Mouse (Mus musculus): ENCODE data around the gene Ezr.

The Ezr gene

GRCm38 (mm10) chr17:6782611-6783005, at the start of gene Ezr:
Ezr (minus strand) TSS chr17:6782784.
- in situ Hi-C loops (cut with MboI), result no loop called here

DNA sequence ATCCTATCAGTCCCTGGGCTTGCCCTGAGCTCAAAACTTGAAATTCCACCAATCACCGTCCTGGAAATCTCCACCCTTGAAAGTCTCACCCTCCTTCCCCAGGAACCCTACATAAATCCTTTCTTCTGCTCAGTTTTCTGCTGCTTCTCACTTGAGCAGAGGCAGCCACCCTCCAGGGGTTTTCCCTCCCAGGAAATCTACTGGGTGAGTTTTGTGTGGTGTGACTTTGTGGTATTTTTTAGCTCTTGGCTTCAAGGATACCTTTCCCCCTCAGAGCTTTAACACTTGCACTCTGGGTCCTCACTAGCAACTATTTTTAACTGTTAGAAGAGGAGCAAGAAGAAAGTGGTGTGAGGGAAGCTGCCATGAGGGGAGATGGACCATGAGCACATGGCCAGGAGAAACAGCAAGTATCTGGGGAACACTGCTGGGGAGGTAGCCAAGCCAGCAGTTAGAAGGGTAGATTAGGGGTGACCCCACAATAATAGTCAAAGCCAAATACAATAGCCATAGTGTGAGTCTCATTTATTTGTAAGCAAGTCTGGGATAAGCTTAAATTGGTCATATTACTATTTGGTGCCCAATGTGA, 47.5 kb upstream of the Ezr start:
- in situ Hi-C loops (cut with MboI), result no loop called here

GRCm38 (mm10) chr17:6828531-6829150, 46.1 kb upstream of the Ezr start:
- in situ Hi-C loops (cut with MboI), result loop anchor here (5.0 kb wide), 1 partner anchor 51 kb away; no protein-coding TSS in a partner anchor

DNA sequence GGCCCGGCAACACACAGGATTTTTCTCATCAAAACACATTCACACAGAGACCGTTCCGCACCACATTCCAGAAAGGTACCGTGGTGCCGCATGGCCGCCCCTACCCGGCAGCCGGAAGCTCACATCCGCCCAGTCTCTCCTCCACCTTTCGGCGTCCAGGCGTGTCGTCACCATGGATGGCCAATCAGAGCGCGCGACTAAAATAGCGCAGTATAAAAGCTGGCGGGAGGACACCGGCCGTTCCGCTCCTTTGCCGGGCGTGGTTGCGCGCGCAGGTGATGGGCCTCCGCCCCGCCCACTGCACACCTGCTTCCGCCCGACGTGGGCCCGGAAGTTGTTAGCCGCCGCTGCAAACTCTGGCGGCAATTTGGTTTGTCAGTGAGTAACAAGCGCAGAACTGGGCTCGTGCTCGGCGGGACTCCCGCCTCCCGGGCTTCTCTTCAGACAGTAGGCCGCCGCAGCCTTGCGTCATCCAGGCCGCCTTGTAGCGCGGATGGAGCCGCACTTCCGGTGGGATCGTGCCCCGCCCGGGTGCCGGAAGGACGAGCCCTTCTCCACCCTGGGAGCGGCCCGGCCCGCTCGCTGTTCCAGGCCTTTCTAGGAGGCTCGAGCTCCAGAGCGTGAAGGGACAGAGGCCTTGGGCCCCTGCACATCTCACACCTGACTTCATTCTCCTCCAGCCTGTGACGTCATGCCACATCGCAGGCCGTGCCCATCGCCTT, 45.3 kb upstream of the Ezr start:
- in situ Hi-C loops (cut with MboI), result loop anchor here (5.0 kb wide), 1 partner anchor 51 kb away; no protein-coding TSS in a partner anchor

DNA sequence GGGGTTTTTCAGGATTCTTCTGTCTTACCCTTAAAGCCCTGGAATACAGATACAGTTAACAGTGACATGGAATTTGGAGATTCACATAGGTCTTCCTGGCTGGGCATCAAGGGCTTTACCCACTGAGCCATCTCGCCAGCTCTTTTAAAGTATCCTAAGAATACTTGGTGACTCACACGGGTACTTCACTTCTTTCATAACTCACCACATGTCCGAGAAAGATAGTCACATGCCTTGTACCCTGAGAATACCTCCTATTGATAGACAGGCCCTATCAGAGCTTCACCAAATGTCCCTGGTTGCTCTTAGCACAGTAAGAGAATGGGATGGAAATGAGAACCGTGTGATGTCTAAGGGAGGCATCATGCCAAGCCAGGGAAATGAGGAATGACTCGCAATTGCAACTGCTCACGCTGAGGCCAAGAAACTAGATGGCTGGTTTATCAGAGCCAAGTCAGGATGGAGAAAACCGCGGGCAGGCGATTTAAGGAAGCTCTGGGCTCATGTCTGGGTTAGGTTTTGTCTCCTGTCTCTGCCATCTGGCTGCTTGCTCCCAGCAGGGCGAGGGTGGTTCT, 44.7 kb upstream of the Ezr start:
- in situ Hi-C loops (cut with MboI), result loop anchor here (5.0 kb wide), 1 partner anchor 50 kb away; no protein-coding TSS in a partner anchor

- in situ Hi-C loops (cut with MboI), result loop anchor here (25.0 kb wide), 1 partner anchor 1004 kb away; no protein-coding TSS in a partner anchor
Observed at GRCm38 (mm10) chr17:6816796-6817195, 34.2 kb upstream of the Ezr start.

GRCm38 (mm10) chr17:6816151-6816550, 33.6 kb upstream of the Ezr start:
- in situ Hi-C loops (cut with MboI), result loop anchor here (25.0 kb wide), 1 partner anchor 1004 kb away; no protein-coding TSS in a partner anchor

GRCm38 (mm10) chr17:6814656-6815055, 32.1 kb upstream of the Ezr start:
- in situ Hi-C loops (cut with MboI), result loop anchor here (25.0 kb wide), 1 partner anchor 1002 kb away; no protein-coding TSS in a partner anchor

DNA sequence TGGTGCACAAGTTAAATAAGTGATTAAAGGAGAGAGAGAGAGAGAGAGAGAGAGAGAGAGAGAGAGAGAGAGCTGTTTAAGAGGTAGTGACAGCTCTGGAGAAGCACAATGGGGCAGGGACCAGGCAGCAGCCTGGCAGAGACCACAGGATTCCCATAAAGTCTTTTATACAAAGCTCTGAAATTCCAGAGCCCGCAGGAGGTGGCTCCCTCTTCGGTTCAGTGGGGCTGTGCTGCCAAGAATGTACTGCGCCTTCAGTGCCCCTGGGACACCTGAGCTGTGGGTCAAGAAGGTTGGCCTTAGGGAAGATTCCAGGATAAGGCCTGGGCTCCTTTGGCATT, 30.2 kb upstream of the Ezr start:
- in situ Hi-C loops (cut with MboI), result loop anchor here (25.0 kb wide), 1 partner anchor 1001 kb away; no protein-coding TSS in a partner anchor

DNA sequence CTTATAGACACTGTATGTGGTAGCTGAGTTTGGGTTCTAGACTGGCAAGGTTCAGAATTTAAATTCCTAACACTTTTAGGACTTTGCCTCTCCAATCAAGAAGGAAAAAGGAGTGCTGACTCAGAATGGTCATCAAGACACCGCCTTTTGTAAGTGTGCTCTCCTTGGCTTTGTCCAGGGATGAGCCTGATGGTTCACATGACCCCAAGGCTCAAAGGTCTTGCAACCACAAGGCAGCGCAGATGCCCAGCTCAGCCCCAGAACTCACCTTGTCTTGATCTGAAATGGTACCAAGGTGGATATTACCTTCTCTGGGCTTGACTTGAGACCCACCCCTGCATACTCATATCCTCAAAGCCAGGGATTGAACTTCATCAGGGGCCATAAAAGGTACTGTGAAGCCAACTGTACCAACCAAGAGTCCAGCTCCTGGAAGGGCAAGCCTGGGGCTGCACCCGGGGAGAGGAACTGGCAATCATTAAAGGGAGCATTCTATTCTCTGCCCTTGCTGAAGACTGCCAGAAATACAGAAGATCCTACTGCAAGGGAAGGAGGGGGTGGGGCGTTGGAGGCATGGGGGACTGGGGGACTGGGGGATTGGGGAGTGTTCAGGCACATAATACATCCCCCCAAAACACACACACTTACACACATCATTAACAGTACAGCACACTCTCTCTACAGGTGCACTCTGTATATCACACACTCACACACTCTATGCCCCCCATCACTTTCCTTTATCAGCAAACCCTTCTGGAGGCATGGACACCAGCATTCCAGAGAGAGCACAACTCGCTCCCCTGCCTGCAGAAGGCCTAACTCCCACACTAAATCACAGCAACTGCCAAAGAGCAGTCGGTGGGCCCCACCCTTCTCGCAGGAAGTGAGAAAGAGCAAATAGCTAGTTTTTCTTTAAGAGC, 29.6 kb upstream of the Ezr start:
- in situ Hi-C loops (cut with MboI), result loop anchor here (25.0 kb wide), 1 partner anchor 1000 kb away; no protein-coding TSS in a partner anchor

DNA sequence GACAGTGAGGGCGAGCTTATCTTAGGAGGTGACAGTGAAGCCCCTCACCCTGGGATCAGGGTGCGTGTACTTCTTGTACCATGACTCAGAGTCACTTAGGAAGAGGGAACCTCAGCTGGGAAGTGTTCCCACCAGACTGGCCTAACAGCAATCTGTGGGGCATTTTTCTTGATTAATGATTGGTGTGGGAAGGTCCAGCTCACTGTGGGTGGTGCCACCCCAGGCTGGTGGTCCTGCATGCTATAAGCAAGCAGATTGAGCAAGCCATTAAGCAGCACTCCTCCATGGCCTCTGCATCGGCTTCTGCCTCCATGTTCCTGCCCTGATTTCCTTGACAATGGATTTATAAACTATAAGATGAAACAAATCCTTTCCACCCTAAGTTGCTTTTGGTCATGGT, 26.7 kb upstream of the Ezr start:
- in situ Hi-C loops (cut with MboI), result loop anchor here (25.0 kb wide), 1 partner anchor 997 kb away; no protein-coding TSS in a partner anchor

GRCm38 (mm10) chr17:6808521-6809165, 26.1 kb upstream of the Ezr start:
- in situ Hi-C loops (cut with MboI), result loop anchor here (25.0 kb wide), 1 partner anchor 996 kb away; no protein-coding TSS in a partner anchor

- in situ Hi-C loops (cut with MboI), result loop anchor here (25.0 kb wide), 1 partner anchor 996 kb away; no protein-coding TSS in a partner anchor
Observed at GRCm38 (mm10) chr17:6807827-6808520, 25.4 kb upstream of the Ezr start.

- in situ Hi-C loops (cut with MboI), result loop anchor here (25.0 kb wide), 1 partner anchor 993 kb away; no protein-coding TSS in a partner anchor
Observed at GRCm38 (mm10) chr17:6804853-6805543, 22.4 kb upstream of the Ezr start.

- in situ Hi-C loops (cut with MboI), result loop anchor here (25.0 kb wide), 1 partner anchor 992 kb away; no protein-coding TSS in a partner anchor
Observed at GRCm38 (mm10) chr17:6804111-6804510, 21.5 kb upstream of the Ezr start.

GRCm38 (mm10) chr17:6803614-6804013, 21.0 kb upstream of the Ezr start:
- in situ Hi-C loops (cut with MboI), result loop anchor here (25.0 kb wide), 1 partner anchor 991 kb away; no protein-coding TSS in a partner anchor

- in situ Hi-C loops (cut with MboI), result no loop called here
Observed at GRCm38 (mm10) chr17:6798392-6799061, 15.9 kb upstream of the Ezr start.

- in situ Hi-C loops (cut with MboI), result no loop called here
Observed at GRCm38 (mm10) chr17:6797471-6797870, 14.9 kb upstream of the Ezr start.
